Mouse (Mus musculus): ENCODE measurements around the gene Ermp1. TPM values are rescaled to one million over a fixed set of nuclear protein-coding genes. Genes with fewer than 3 reads are reported as not detected.

Gene Ermp1
- polyA plus RNA-seq, 1 experiment: 29.4 TPM

DNA sequence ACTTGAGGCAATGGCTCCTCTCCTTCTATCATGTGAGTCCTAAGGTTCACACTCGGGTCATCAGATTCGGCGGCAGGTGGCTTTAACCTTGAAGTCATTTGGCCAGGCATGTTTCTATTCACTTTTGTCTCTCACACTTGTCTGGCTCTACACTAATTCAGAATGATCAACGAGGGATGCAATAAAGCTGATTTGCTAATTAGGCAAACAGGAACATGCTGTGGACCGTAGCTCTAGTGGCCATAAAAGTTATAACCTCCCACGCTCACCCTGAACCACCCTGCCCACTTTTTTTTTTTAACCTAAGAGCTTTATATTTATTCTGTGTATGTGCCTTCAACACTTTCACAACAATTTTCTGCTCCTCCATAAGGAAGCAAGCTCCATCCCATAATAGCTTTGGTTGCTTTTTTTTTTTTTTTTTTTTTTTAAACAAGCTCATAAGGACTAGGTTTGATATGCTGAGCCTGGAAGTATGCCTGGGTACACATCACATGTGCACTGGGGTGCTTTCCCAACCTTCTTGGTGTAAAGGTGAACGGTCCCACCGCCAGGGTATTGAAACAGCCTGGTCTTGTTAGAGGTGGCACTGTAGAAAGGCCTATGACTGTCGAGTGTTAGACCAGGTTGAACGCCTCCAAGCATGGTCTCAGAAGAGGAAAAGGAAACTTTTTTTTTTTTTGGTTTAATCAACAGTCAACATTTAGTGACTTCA lies 28.4 kb upstream of the Ermp1 start:
- Histone ChIP-seq H3K4me1 (ENCODE audit: control insufficient read depth, insufficient read depth, low read length) (no peaks in the 10 kb centered on the region), H3K27ac (ENCODE audit: insufficient read depth, low read length) (no peak overlapping the region), H3K4me3 (ENCODE audit: insufficient read depth, low read length) (no peak overlapping the region)
- TF ChIP-seq POLR2A (IDR thresholded peaks at IDR 0.05; ENCODE audit: low read depth, low read length): no peak
- no peak for TF ChIP-seq CTCF (IDR thresholded peaks at IDR 0.05; ENCODE audit: borderline replicate concordance, insufficient read depth, low read length)

GRCm38 (mm10) chr19:29675562-29676078 lies 27.4 kb upstream of the Ermp1 start:
- H3K27ac ChIP-seq (ENCODE audit: insufficient read depth, low read length): no peak overlapping the region
- H3K4me1 ChIP-seq (ENCODE audit: control insufficient read depth, insufficient read depth, low read length): no peaks in the 10 kb centered on the region
- no peak overlapping the region for H3K4me3 ChIP-seq (ENCODE audit: insufficient read depth, low read length)
- TF ChIP-seq CTCF (IDR thresholded peaks at IDR 0.05; ENCODE audit: borderline replicate concordance, insufficient read depth, low read length) (no peak), POLR2A (IDR thresholded peaks at IDR 0.05; ENCODE audit: low read depth, low read length) (no peak)

DNA sequence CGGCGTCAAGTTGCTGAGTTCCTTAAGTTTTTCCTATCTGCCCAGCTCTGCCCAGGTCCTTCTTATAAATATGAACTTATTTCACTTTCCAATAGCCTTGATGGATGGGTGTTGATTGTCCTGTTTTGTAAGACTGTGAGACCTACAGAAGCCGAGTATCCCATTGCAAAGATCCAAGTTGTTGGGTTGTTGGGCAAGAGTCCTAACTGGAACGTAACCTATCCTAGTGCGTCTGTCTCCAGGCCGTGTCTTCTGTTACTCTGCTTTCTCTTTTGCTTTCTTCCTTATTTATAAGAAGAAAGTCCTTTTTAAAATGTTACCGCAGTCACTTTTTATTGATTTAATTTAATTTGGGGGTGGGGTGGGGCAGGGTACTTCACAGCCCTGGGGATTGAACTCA lies 26.7 kb upstream of the Ermp1 start:
- TF ChIP-seq POLR2A (IDR thresholded peaks at IDR 0.05; ENCODE audit: low read depth, low read length) (no peak), CTCF (IDR thresholded peaks at IDR 0.05; ENCODE audit: borderline replicate concordance, insufficient read depth, low read length) (no peak)
- Histone ChIP-seq H3K27ac (ENCODE audit: insufficient read depth, low read length) (no peak overlapping the region), H3K4me3 (ENCODE audit: insufficient read depth, low read length) (no peak overlapping the region), H3K4me1 (ENCODE audit: control insufficient read depth, insufficient read depth, low read length) (no peaks in the 10 kb centered on the region)

DNA sequence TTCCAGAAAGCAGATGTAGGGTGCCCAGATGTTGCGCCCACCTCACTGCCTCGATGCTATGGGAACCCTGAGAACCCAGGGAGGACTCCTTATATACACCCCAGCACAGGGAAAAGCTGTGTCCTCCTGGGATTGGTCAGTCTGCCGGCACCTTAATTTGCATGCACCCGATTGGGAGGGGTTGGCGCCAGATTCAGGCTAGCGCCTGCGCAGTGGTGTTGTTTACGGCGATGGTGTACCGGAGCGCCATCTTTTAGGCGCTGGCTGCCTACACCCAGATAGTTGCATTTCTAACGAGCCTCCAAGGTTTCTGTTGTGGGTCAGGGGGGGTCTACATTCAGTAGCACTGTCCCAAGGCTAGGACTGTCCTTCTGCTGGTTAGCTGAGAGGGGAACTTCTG lies 24.4 kb upstream of the Ermp1 start:
- no peaks in the 10 kb centered on the region for H3K4me1 ChIP-seq (ENCODE audit: control insufficient read depth, insufficient read depth, low read length)
- no peak overlapping the region for H3K27ac ChIP-seq (ENCODE audit: insufficient read depth, low read length)
- H3K4me3 ChIP-seq (ENCODE audit: insufficient read depth, low read length): no peak overlapping the region
- TF ChIP-seq POLR2A (IDR thresholded peaks at IDR 0.05; ENCODE audit: low read depth, low read length): no peak
- TF ChIP-seq CTCF (IDR thresholded peaks at IDR 0.05; ENCODE audit: borderline replicate concordance, insufficient read depth, low read length): no peak

GRCm38 (mm10) chr19:29671160-29671559 lies 22.9 kb upstream of the Ermp1 start:
- TF ChIP-seq CTCF (IDR thresholded peaks at IDR 0.05; ENCODE audit: borderline replicate concordance, insufficient read depth, low read length) (no peak), POLR2A (IDR thresholded peaks at IDR 0.05; ENCODE audit: low read depth, low read length) (no peak)
- no peak overlapping the region for H3K4me3 ChIP-seq (ENCODE audit: insufficient read depth, low read length)
- no peak overlapping the region for H3K27ac ChIP-seq (ENCODE audit: insufficient read depth, low read length)
- H3K4me1 ChIP-seq (ENCODE audit: control insufficient read depth, insufficient read depth, low read length): no peaks in the 10 kb centered on the region

DNA sequence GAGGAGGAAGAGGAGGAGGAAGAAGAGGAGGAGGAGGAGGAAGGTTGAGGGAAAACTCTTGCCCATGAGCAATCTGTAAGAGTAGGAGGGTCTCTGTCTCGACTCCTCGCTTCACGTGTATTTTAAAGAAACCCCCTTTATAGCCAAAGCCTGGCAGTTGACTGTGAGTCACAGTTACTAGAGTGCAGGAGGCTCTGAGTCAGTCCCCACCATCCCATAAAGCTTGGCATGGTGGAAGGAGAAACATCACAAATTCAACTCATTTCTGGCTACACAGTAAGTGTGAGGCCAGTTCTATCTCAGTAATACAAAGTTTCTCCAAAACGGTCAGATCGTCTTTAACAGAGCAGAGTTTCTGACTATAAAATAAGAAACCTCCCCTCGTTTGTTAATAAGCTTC lies 22.0 kb upstream of the Ermp1 start:
- Histone ChIP-seq H3K4me3 (ENCODE audit: insufficient read depth, low read length) (no peak overlapping the region), H3K4me1 (ENCODE audit: control insufficient read depth, insufficient read depth, low read length) (no peaks in the 10 kb centered on the region), H3K27ac (ENCODE audit: insufficient read depth, low read length) (no peak overlapping the region)
- no peak for TF ChIP-seq CTCF (IDR thresholded peaks at IDR 0.05; ENCODE audit: borderline replicate concordance, insufficient read depth, low read length)
- TF ChIP-seq POLR2A (IDR thresholded peaks at IDR 0.05; ENCODE audit: low read depth, low read length): no peak

- Histone ChIP-seq H3K27ac (ENCODE audit: insufficient read depth, low read length) (no peak overlapping the region), H3K4me3 (ENCODE audit: insufficient read depth, low read length) (no peak overlapping the region), H3K4me1 (ENCODE audit: control insufficient read depth, insufficient read depth, low read length) (no peaks in the 10 kb centered on the region)
- TF ChIP-seq CTCF (IDR thresholded peaks at IDR 0.05; ENCODE audit: borderline replicate concordance, insufficient read depth, low read length) (no peak), POLR2A (IDR thresholded peaks at IDR 0.05; ENCODE audit: low read depth, low read length) (no peak)
Observed at GRCm38 (mm10) chr19:29668135-29668534, 19.9 kb upstream of the Ermp1 start.

- H3K4me3 ChIP-seq (ENCODE audit: insufficient read depth, low read length): no peak overlapping the region
- TF ChIP-seq POLR2A (IDR thresholded peaks at IDR 0.05; ENCODE audit: low read depth, low read length) (no peak), CTCF (IDR thresholded peaks at IDR 0.05; ENCODE audit: borderline replicate concordance, insufficient read depth, low read length) (no peak)
- no peaks in the 10 kb centered on the region for H3K4me1 ChIP-seq (ENCODE audit: control insufficient read depth, insufficient read depth, low read length)
- no peak overlapping the region for H3K27ac ChIP-seq (ENCODE audit: insufficient read depth, low read length)
Observed at GRCm38 (mm10) chr19:29666965-29667594, 18.9 kb upstream of the Ermp1 start.

DNA sequence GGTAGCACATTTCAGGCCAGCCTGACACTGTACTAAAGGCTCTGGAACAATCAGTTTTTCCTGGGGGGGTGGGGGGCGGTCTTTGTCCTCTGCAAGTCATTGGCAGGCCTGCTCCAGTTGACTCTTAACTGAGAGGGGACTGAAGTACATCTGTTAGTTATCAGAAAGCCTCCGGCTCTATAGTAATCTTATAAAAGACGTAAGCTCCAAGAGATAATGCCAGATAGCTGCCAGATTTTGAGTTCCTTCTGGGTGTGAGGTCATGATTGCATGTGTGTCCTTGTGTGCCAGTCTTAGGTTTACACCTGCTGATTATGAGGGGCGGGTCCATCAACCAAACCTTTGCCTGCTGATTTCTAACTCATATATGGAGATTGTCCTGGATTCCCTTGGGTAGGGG lies 17.9 kb upstream of the Ermp1 start:
- H3K27ac ChIP-seq (ENCODE audit: insufficient read depth, low read length): no peak overlapping the region
- no peaks in the 10 kb centered on the region for H3K4me1 ChIP-seq (ENCODE audit: control insufficient read depth, insufficient read depth, low read length)
- H3K4me3 ChIP-seq (ENCODE audit: insufficient read depth, low read length): no peak overlapping the region
- no peak for TF ChIP-seq CTCF (IDR thresholded peaks at IDR 0.05; ENCODE audit: borderline replicate concordance, insufficient read depth, low read length)
- no peak for TF ChIP-seq POLR2A (IDR thresholded peaks at IDR 0.05; ENCODE audit: low read depth, low read length)

DNA sequence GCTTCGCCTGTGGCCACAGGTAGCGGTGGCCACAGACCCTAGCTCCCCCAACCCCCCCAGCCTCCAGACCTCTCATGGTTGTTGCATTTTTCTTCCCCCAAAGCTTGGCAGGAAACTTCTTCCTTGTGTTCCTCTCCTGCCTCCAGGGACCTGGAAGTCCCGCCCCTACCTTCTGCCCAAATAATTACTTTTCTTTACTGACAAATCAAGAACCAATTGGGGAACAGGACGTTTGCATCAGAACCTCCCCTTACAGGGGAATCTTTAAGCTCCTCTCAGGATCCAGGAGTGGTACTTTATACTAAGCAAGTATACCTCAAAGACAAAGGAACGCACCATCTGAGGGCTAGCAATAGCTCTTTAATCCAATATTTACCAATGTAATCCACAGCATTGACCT lies 16.7 kb upstream of the Ermp1 start:
- no peak for TF ChIP-seq CTCF (IDR thresholded peaks at IDR 0.05; ENCODE audit: borderline replicate concordance, insufficient read depth, low read length)
- TF ChIP-seq POLR2A (IDR thresholded peaks at IDR 0.05; ENCODE audit: low read depth, low read length): no peak
- no peak overlapping the region for H3K4me3 ChIP-seq (ENCODE audit: insufficient read depth, low read length)
- H3K4me1 ChIP-seq (ENCODE audit: control insufficient read depth, insufficient read depth, low read length): peaks cover 2% of the 10 kb centered on the region; the same call in 1 of the 2 replicates
- no peak overlapping the region for H3K27ac ChIP-seq (ENCODE audit: insufficient read depth, low read length)
